Mouse (Mus musculus) lung, postnatal 25 days (tissue): ENCODE results near the gene Gm29644.
"Not testable (repeated sequence)": the region's sequence is repeated elsewhere in the genome, so short reads cannot be mapped to it uniquely, and the experiment has no call there.

Experiments
- DNase-seq: peaks from one replicate; pipeline ENCODE4 v3.0.0; 2022; ENCODE audit warnings: low spot score

Gm29644 gene

DNA sequence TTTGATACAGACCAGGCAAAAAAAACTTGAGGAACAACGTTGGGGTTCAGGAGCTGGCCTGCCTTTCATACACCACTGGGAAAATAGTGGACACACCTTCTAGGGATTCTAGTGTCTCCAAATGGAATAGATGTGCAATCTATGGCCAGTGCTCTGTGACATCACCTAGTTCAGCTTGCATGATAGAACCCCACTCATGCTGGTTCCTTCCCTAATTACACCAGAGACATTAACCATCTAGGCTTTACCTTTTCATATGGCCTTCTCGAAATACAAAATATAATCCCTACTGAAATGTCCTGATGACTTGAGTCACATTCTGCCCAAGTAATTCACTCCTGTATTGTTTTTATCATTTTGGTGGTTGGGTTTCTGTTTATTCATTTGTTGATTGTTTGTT is at the start of gene Gm29644, which contains the start of gene Gm29423:
TSS of gene Gm29644 (minus strand) at position 157 of the 400 bp plus-strand sequence.
TSS of gene Gm29423 (minus strand) at position 101 of the 400 bp plus-strand sequence.
- not testable (repeated sequence) for DNase-seq

DNA sequence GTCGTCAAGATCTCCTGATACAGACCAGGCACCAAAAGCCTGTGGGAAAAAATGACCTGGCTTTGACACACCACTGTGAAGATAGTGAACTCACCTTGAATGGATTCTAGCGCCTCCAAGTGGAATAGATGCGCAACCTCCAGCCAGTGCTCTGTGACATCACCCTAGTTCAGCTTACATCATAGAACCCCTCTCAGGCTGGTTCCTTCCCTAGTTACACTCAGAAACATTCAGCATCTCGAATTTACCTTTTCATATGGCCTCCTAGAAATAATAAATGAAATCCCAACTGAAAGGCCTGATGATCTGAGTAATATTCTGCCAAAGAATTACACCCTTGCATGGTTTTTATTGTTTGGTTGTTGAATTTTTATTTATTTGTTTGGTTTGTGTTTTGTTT is 29.6 kb downstream of the Gm29644 start, which contains the start of gene Gm21118:
TSS of gene Gm21118 (minus strand) at position 101 of the 400 bp plus-strand sequence.
- not testable (repeated sequence) for DNase-seq
